12 mouse cellular contexts compared by ENCODE assay signal in the genomic region with DNA sequence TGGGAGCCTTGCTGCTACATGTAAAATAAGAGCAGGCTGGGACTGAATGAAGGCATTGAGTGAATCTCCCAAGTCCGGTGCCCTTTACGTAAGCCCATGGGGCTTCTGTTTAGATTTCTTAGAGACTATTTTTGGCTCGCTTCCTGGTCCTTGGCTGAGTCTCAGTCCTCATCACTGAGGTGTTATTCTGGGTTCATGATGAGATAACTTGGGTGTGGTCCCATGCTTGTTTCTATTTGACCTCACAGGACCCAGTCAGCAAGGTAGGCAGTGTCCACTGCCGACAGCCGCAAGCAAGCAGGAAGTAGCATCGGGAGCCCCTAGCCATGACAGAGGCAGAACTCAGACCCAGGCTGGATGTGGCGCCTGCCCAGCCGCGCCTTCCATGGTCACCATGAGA. TPM values are rescaled to one million over a fixed set of nuclear protein-coding genes. Genes with fewer than 3 reads are reported as not detected.
DNase-seq lines count a peak whose midpoint lies in the region; ATAC-seq and TF ChIP-seq lines count a peak whose summit lies in the region.
"Had no signal": no experiment of that assay in that cellular context is flagged by ENCODE, and none has a peak within 500 bp of the region (broad histone marks: within the 10 kb centered on the region; RNA-seq: fewer than 3 reads in every experiment).

No protein-coding gene starts in this region.

- H3K27me3 ChIP-seq in forebrain, embryonic 10.5 days (ENCODE audit: poor library complexity, severe bottlenecking), result peaks cover 54% of the 10 kb centered on the region
- no peaks in the 10 kb centered on the region for H3K27me3 ChIP-seq in forebrain, postnatal 0 days (ENCODE audit: insufficient read depth, low read length)
- H3K27me3 ChIP-seq: Patski had no signal

- no peak overlapping the region for H3K4me2 ChIP-seq in forebrain, postnatal 0 days (ENCODE audit: low read depth)

- no peak overlapping the region for H3K4me3 ChIP-seq in forebrain, embryonic 10.5 days
- no peak overlapping the region for H3K4me3 ChIP-seq in forebrain, postnatal 0 days (ENCODE audit: low read depth, low read length)
- H3K4me3 ChIP-seq: myocyte had no signal

- 89% methylated on average over 9 of the region's 9 CpGs for WGBS in forebrain, embryonic 10.5 days
- 60% methylated on average over 9 of the region's 9 CpGs for WGBS in forebrain, postnatal 0 days

- TF ChIP-seq CTCF in forebrain, postnatal 0 days (IDR thresholded peaks at IDR 0.05; ENCODE audit: low read depth), result no peak

- peaks cover 98% of the 10 kb centered on the region for H3K4me1 ChIP-seq in forebrain, embryonic 10.5 days
- H3K4me1 ChIP-seq in forebrain, postnatal 0 days (ENCODE audit: insufficient read depth), result 0 out of 2 replicates have a peak, but pooled peaks cover 7% of the 10 kb centered on the region

- H3K27ac ChIP-seq in forebrain, embryonic 10.5 days, result peak overlapping the region; percentile 84; the same call in 1 of the 2 replicates
- H3K27ac ChIP-seq in forebrain, postnatal 0 days (ENCODE audit: low read depth, low read length), result no peak overlapping the region

- DNase-seq in forebrain, embryonic 10.5 days (ENCODE audit: extremely low spot score, low spot score), result no peak
- DNase-seq in forebrain, postnatal 0 days, result no peak
- peak; percentile 40 for DNase-seq in brain, adult 2 months (ENCODE audit: low read depth, low spot score)
- peak; percentile 41 to 70 for DNase-seq in heart, adult 9 months (ENCODE audit: low spot score in 2 of 2)
- DNase-seq in lung, postnatal 25 days (ENCODE audit: low spot score), result peak; percentile 69
- no peak for DNase-seq in kidney, adult 11 months
- no peak for DNase-seq in thymus, postnatal 14 days
- DNase-seq in right cerebral cortex, postnatal 25 days, result no peak
- DNase-seq: kidney, postnatal 36 days; liver had no signal

- ATAC-seq in forebrain, postnatal 0 days, result no peak
- ATAC-seq: Patski had no signal

- H3K9me3 ChIP-seq in forebrain, embryonic 10.5 days, result peaks cover 11% of the 10 kb centered on the region; the same call in 1 of the 2 replicates
- H3K9me3 ChIP-seq in forebrain, postnatal 0 days (ENCODE audit: low read length), result no peaks in the 10 kb centered on the region

- H3K9ac ChIP-seq in forebrain, postnatal 0 days, result no peak overlapping the region

- H3K36me3 ChIP-seq in forebrain, embryonic 10.5 days (replicated peaks), result peaks cover 99% of the 10 kb centered on the region
- H3K36me3 ChIP-seq in forebrain, postnatal 0 days (ENCODE audit: insufficient read depth), result peaks cover 12% of the 10 kb centered on the region

RNA-seq across cellular contexts. Expression of a gene that starts 13.7 kb away (rescaled TPM):
- polyA plus RNA-seq in forebrain, embryonic 10.5 days (2016; fragmentation: Nextera tagmentation; extraction: Ambion mirVana), result 12.8 and 14.3 TPM in 2 replicates
- total RNA-seq in forebrain, postnatal 0 days (2014; rRNA removed), result 28.7 and 35.6 TPM in 2 replicates
- 4.5 and 5.0 TPM in 2 replicates for polyA plus RNA-seq in forebrain, postnatal 0 days (2015; fragmentation: Nextera tagmentation; extraction: Ambion mirVana)

Comparison
In these comparisons a context has a peak if more than half of its experiments do, and no peak if none do; other contexts are left out.
1. DNase-seq: peak in brain, adult 2 months (single experiment), heart, adult 9 months (2 of 2) and lung, postnatal 25 days (single experiment); none in forebrain, embryonic 10.5 days (single experiment), forebrain, postnatal 0 days (single experiment), kidney, adult 11 months (single experiment), thymus, postnatal 14 days (single experiment) and right cerebral cortex, postnatal 25 days (single experiment).